Mouse (Mus musculus): ENCODE measurements around the gene Gm5936. TPM values are rescaled to one million over a fixed set of nuclear protein-coding genes. Genes with fewer than 3 reads are reported as not detected.
"Not testable (repeated sequence)": the region's sequence is repeated elsewhere in the genome, so short reads cannot be mapped to it uniquely, and the experiment has no call there.

Gene Gm5936
- total RNA-seq (2021) = under 1 TPM in 1 of 2 experiments, not detected in 1; 0.14 TPM
- long read RNA-seq, experiment 1 = 0 reads
- long read RNA-seq, experiment 2 = 0 reads

DNA sequence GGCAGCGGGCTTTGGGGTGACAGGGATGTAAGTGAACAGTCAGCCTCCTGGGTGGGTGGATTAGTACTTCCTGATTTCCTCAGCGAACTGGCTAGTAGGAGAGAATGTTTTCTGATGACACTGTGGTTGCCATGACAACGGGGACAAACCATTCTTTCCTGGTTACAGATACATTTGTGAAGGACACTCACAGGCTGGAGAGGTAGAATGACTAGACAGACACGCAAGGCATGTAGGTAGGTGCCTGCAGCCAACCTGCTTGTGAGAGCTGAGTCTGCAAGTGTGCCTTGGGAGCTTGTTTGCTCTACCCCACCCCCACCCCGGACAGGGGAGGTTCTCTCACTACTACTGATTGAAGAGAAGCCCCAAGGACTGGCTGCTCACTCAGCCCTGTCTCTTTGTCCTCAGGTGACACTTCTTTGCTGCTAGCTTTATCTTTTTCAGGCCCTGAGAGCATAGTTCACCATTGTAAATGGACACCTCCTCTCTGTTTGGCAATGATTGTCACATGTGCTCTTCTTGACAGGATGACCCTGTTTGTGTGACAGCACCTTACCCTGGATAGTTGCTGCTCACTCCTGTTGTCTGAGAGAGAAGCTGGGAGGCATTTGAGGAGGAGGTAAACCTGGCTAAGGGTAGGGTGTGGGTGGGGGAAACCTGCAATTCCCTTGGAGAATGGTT lies at the start of gene Gm5936:
Gm5936 (plus strand) TSS at position 355 of the 681 bp plus-strand sequence.
- DNase-seq (ENCODE audit: low spot score in 2 of 2) = not testable (repeated sequence)

- not testable (repeated sequence) for DNase-seq (ENCODE audit: low spot score in 2 of 2)
Observed at GRCm38 (mm10) chrX:74856104-74856503, 19.1 kb downstream of the Gm5936 start.

DNA sequence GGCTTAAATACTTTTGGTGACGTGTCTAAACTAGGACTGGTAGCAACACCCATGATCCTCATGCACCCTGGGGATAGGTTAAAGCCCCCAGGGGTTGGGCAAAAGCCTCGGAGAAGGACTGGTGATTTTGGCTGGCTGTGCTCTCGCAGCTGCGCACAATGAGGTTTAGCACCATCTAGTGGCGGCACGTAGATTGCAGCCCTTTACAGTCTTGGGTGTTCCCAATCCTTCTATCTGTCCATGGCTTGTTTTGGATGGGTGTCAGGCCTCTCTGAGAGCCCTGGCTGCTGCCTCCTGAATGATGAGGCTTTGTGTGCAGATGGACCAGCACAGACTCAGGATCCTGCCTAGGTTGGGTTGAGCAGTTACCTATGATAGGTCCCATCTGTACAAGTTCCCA lies 43.1 kb downstream of the Gm5936 start:
- DNase-seq (ENCODE audit: low spot score in 2 of 2) = peak in 1 of 2 experiments; percentile 6

Other genes with a start within 250 kb of the Gm5936 start
- not detected for gene Olfr1325, start 244.5 kb upstream of the Gm5936 start, total RNA-seq (2021)
- gene Gm5640, start 191.6 kb upstream of the Gm5936 start, total RNA-seq (2021) = not detected
- gene Gm6890, start 96.3 kb upstream of the Gm5936 start, total RNA-seq (2021) = not detected
- 1 to 10 TPM; 2.5 to 3.0 TPM for gene Gab3, start 248.3 kb downstream of the Gm5936 start, total RNA-seq (2021)